Mouse (Mus musculus) adrenal gland, postnatal 0 days (tissue): Measurements from ENCODE around the gene Nudt15. TPM values are rescaled to one million over a fixed set of nuclear protein-coding genes. Genes with fewer than 3 reads are reported as not detected.

Source experiments
- polyA plus RNA-seq: library from polyadenylated mRNA; unstranded; fragments of >200 nt; fragmentation: Nextera tagmentation; extraction: Ambion mirVana; gene quantifications from 2 replicates; pipeline ENCODE4 v1.2.1, GENCODE M21; 2015

Nudt15 gene
- 4.1 and 4.9 TPM in 2 replicates for polyA plus RNA-seq

DNA sequence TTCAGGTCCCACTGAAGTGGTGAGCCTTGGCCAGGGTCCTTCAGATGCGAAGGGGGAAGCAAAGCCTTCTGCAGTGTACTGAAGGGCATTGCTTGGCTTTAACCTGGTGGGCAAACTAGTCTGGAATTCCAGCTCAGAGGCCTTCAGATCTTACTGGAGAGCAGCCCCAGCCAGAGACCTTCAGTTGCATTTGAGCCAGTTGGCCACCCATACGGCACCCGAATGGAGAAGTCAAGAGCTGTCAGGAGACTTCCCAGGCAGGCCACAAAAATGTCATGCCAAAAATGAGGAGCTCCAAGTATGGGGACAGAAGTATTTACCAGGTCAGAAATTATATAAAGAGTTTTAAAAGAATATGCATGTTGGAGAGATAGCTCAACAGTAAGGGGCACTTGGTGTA, at the start of gene Nudt15:
Nudt15 (minus strand) TSS at position 192 of the 400 bp plus-strand sequence.

DNA sequence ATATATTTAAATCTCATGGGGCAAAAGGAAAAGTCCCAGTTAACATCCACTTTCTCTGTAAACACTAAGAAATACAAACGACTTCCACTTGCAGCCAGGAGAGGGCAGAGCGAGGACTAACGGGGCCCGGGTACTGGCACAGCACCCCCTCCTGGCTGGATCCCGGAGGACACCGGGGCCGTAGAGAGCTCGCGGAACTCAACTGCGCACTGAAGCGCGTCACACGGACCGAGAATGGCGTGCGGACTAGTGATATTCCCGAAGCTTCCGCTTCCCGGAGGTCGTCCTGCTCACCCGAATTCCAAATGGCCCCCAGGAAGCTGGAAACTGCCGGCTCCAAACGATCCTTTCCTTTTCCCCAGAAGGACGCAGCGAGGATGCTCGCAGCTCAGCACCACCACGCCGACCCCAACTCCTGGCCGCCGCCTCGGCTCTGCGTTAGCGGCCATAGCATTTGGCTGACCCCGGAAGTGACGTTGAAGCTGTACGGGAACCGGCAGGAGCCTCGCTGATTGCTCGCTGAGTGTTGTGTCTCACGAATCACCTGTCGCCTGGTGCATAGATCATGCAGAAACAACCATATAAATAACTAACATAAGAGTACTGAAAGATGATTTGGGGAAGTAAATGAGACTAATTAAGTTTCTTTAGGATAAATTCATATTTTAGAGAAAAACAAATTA, 23.1 kb downstream of the Nudt15 start, which contains the start of gene Sucla2:
Sucla2 (plus strand) TSS at position 554 of the 683 bp plus-strand sequence.

GRCm38 (mm10) chr14:73509765-73510423, 38.1 kb downstream of the Nudt15 start, which contains the start of gene Med4:
Gene Med4, plus strand, starts transcription at chr14:73510025.

Other genes starting within 250 kb of the Nudt15 start
- 11.5 and 13.8 TPM in 2 replicates for gene Rb1, start 222.4 kb downstream of the Nudt15 start, polyA plus RNA-seq
- gene Itm2b, start 163.0 kb downstream of the Nudt15 start, polyA plus RNA-seq, result 1,314 and 1,598 TPM in 2 replicates
- gene Med4, start 38.2 kb downstream of the Nudt15 start, polyA plus RNA-seq, result 45.0 and 58.2 TPM in 2 replicates
- gene Sucla2, start 22.9 kb downstream of the Nudt15 start, polyA plus RNA-seq, result 172 and 221 TPM in 2 replicates
- not detected in 2 replicates for gene Gm21750, start 113.0 kb upstream of the Nudt15 start, polyA plus RNA-seq